Mouse (Mus musculus) ES-Bruce4 (cell line): ENCODE results near the gene Myo1a. TPM values are rescaled to one million over a fixed set of nuclear protein-coding genes. Genes with fewer than 3 reads are reported as not detected.
A peak's percentile ranks its signal among the peaks of the same experiment; 100 is the strongest.

ENCODE experiments used
- H3K27ac ChIP-seq: 2 replicates; pipeline ENCODE4 v1.5.1; 2012; ENCODE audit warnings: low read length, inconsistent platforms; ENCODE audit not compliant: insufficient read depth
- H3K27me3 ChIP-seq: 2 replicates; pipeline ENCODE4 v1.6.1; 2012; ENCODE audit warnings: mild to moderate bottlenecking, low read length, inconsistent platforms; ENCODE audit not compliant: control insufficient read depth, poor library complexity, insufficient read depth, severe bottlenecking
- H3K36me3 ChIP-seq: 2 replicates; pipeline ENCODE4 v1.6.1; 2012; ENCODE audit warnings: inconsistent platforms, mild to moderate bottlenecking, low read length, moderate library complexity; ENCODE audit not compliant: control insufficient read depth, poor library complexity, insufficient read depth, severe bottlenecking
- H3K4me1 ChIP-seq: one replicate; pipeline ENCODE4 v1.8.1; 2011; ENCODE audit warnings: low read length; ENCODE audit not compliant: control insufficient read depth, insufficient read depth
- H3K4me3 ChIP-seq: 2 replicates; pipeline ENCODE4 v1.5.1; 2011; ENCODE audit warnings: low read depth, mild to moderate bottlenecking, low read length
- H3K9ac ChIP-seq: 2 replicates; pipeline ENCODE4 v1.6.1; 2012; ENCODE audit warnings: low read depth, mild to moderate bottlenecking, inconsistent platforms; ENCODE audit not compliant: poor library complexity, severe bottlenecking
- H3K9me3 ChIP-seq: replicated peaks from 2 replicates; pipeline ENCODE4 v1.6.1; 2012; ENCODE audit warnings: mild to moderate bottlenecking, low read length, inconsistent platforms; ENCODE audit not compliant: control insufficient read depth, poor library complexity, insufficient read depth, severe bottlenecking
- CTCF ChIP-seq: IDR thresholded peaks from one replicate; pipeline ENCODE4 v1.8.1; 2011; ENCODE audit warnings: low read depth, low read length
- EP300 ChIP-seq: IDR thresholded peaks from 2 replicates; pipeline ENCODE4 v1.6.1; 2011; ENCODE audit warnings: low read depth, low read length; ENCODE audit not compliant: insufficient read depth
- POLR2A ChIP-seq: IDR thresholded peaks from one replicate; pipeline ENCODE4 v1.8.1; 2011; ENCODE audit warnings: low read length; ENCODE audit not compliant: insufficient read depth
- polyA plus RNA-seq: library from polyadenylated mRNA; stranded (reverse); fragments of >200 nt; gene quantifications from 2 replicates; pipeline ENCODE4 v1.2.4, GENCODE M21; 2011; ENCODE audit warnings: low read depth; ENCODE audit not compliant: missing spikeins, insufficient read depth, insufficient read length

Gene Myo1a
- polyA plus RNA-seq, 1 experiment = 0.34 TPM

DNA sequence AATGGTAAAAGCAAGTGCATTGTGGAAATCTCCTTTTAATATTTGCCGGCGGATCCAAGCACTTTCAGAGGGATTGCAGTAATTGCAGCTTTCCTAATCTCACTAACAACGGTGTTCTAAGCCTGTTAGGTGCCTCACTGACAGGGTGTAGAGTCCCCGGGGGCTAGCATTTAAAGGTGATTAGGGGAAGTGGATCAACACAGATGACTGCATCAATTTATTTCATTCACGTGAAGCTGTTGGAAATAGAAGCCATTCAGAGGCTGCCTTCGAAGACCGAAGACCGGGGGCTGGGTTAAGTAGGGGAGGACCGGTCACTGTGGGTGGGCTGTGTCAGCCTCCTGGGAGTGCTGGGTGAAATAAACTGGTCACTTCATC, 26.0 kb downstream of the Myo1a start:
- no peak for TF ChIP-seq CTCF
- TF ChIP-seq POLR2A = no peak
- no peak for TF ChIP-seq EP300
- Histone ChIP-seq H3K27me3 (no peaks in the 10 kb centered on the region), H3K4me3 (no peak overlapping the region)

DNA sequence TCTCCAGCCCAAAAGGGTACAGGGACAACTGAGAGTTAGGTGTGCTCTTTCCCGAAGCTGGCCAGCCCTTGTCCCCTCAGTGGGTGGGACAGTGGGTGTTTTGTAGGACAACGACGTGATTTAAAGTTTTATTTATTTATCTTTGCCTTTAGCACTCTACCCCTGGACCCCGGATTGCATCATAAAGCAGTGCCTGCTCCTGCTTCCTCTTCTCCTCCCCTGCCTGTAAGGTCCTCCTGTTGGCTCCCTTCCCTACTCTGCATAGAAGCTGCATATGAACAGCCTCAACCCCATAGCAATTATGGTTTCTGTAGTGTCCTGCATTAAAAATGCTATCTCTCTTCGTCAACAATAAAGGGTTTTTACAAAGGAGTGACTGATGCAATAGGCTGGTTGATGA, 26.4 kb downstream of the Myo1a start:
- H3K9ac ChIP-seq = no peak overlapping the region
- peaks cover 7% of the 10 kb centered on the region for H3K4me1 ChIP-seq
- H3K4me3 ChIP-seq = no peak overlapping the region
- H3K27me3 ChIP-seq = no peaks in the 10 kb centered on the region
- TF ChIP-seq EP300 = no peak
- TF ChIP-seq CTCF = no peak
- TF ChIP-seq POLR2A = no peak
- H3K9me3 ChIP-seq = no peaks in the 10 kb centered on the region
- H3K27ac ChIP-seq = no peak overlapping the region
- no peaks in the 10 kb centered on the region for H3K36me3 ChIP-seq

More for the DNA sequence above, 26.0 kb downstream of the Myo1a start:
- no peaks in the 10 kb centered on the region for H3K36me3 ChIP-seq
- H3K27ac ChIP-seq = no peak overlapping the region
- H3K9me3 ChIP-seq = no peaks in the 10 kb centered on the region
- H3K9ac ChIP-seq = no peak overlapping the region
- H3K4me1 ChIP-seq = peaks cover 7% of the 10 kb centered on the region

DNA sequence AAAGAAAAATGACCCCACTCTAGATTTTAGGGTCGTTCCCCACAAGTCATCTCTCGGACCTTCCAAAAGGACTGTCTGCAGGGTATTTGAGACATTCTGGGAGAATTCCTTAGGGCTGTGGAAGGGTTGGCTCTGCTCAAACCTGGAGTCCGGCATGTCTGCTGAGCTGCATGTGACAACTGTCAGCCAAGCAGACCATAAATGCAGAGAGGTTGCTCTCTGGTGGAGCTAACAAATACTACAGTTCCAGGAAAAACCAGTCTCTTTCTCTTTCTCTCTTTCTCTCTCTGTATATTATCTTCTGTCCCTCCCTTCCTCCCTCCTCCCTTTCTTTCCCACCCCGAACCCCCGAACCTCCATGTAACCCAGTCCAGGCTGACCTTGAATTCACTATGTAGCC, 29.5 kb downstream of the Myo1a start:
- H3K9ac ChIP-seq = no peak overlapping the region
- no peaks in the 10 kb centered on the region for H3K9me3 ChIP-seq
- no peak overlapping the region for H3K27ac ChIP-seq
- no peak overlapping the region for H3K4me3 ChIP-seq
- H3K36me3 ChIP-seq = no peaks in the 10 kb centered on the region
- TF ChIP-seq CTCF = peak; percentile 42
- TF ChIP-seq EP300 = no peak
- H3K4me1 ChIP-seq = peaks cover 7% of the 10 kb centered on the region
- no peaks in the 10 kb centered on the region for H3K27me3 ChIP-seq

DNA sequence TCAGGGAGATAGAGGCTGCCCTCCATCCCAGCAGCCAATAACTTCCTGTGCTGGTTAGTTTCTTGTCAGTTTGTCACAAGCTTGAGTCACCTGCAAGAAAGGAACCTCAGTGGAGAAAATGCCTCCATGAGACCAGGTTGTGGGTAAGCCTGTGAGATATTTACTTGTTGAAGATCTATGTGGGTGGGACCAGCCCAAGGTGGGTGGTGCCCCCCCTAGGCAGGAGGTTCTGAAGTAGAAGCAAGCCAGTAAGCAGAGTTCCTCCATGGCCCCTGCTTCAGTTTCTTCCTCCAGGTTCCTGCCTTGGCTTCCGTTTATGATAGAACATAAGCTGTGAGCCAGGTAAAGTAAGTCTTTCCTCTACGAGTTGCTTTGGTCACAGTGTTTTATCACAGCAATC, 31.3 kb downstream of the Myo1a start:
- no peaks in the 10 kb centered on the region for H3K9me3 ChIP-seq
- H3K9ac ChIP-seq = no peak overlapping the region
- TF ChIP-seq POLR2A (no peak), EP300 (no peak), CTCF (no peak)

DNA sequence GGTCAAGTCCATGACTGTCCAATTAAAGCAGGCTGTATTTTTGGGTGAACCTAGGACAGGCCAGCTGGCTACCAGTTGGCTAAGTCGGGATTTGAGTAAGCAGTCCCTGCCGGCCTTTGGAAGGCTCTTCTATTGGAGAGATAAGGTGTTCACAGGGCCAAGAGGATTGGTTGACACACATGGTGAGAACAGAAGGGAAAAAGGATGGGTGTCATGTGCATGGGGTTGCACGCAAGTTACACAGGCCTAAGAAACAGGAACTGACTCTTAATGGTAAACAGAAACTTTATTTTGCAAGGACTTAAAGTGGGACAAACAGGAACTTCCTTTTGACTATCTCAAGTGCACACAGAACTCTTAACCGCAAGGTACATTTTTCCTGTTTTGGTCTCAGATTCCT, 31.9 kb downstream of the Myo1a start:
- Histone ChIP-seq H3K4me3 (no peak overlapping the region), H3K36me3 (peaks cover 2% of the 10 kb centered on the region; the same call in 1 of the 2 replicates), H3K27ac (no peak overlapping the region), H3K4me1 (peaks cover 7% of the 10 kb centered on the region), H3K9me3 (no peaks in the 10 kb centered on the region), H3K27me3 (no peaks in the 10 kb centered on the region), H3K9ac (no peak overlapping the region)
- TF ChIP-seq POLR2A (no peak), CTCF (no peak), EP300 (no peak)

More for the DNA sequence above, 31.3 kb downstream of the Myo1a start:
- H3K27me3 ChIP-seq = no peaks in the 10 kb centered on the region
- H3K36me3 ChIP-seq = no peaks in the 10 kb centered on the region
- H3K4me3 ChIP-seq = no peak overlapping the region
- H3K27ac ChIP-seq = no peak overlapping the region
- H3K4me1 ChIP-seq = peaks cover 7% of the 10 kb centered on the region

DNA sequence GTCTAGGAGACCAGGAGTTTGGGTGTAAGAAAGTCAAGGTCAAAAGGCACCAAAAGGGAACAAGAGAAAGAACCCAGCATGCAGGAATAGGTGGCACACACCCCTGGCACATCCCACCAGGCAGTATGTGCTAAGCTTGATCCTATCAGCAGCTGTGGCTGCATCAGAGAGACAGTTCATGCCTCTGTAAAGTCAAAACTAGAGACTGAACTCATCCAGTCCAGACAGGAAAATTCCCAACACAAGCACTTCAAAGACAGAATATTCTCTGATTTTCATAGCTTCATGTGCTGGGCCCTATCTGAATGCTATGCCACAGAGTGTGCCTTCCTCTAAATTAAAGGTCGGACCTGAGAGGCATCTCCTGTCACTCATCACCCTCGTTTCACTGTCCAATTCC, 32.6 kb downstream of the Myo1a start:
- H3K4me3 ChIP-seq = no peak overlapping the region
- peaks cover 7% of the 10 kb centered on the region; the same call in 1 of the 2 replicates for H3K36me3 ChIP-seq
- no peak overlapping the region for H3K9ac ChIP-seq
- H3K4me1 ChIP-seq = peaks cover 7% of the 10 kb centered on the region
- no peaks in the 10 kb centered on the region for H3K27me3 ChIP-seq
- no peak for TF ChIP-seq POLR2A
- no peak for TF ChIP-seq CTCF
- no peak overlapping the region for H3K27ac ChIP-seq
- H3K9me3 ChIP-seq = no peaks in the 10 kb centered on the region
